Mouse (Mus musculus): Measurements from ENCODE around the gene Rimkla. TPM values are rescaled to one million over a fixed set of nuclear protein-coding genes. Genes with fewer than 3 reads are reported as not detected.
"Not testable (repeated sequence)": the region's sequence is repeated elsewhere in the genome, so short reads cannot be mapped to it uniquely, and the experiment has no call there.

Rimkla gene
- 2.2 and 2.7 TPM in 2 replicates for polyA plus RNA-seq (2014; fragmentation: Nextera tagmentation; extraction: Ambion mirVana)

DNA sequence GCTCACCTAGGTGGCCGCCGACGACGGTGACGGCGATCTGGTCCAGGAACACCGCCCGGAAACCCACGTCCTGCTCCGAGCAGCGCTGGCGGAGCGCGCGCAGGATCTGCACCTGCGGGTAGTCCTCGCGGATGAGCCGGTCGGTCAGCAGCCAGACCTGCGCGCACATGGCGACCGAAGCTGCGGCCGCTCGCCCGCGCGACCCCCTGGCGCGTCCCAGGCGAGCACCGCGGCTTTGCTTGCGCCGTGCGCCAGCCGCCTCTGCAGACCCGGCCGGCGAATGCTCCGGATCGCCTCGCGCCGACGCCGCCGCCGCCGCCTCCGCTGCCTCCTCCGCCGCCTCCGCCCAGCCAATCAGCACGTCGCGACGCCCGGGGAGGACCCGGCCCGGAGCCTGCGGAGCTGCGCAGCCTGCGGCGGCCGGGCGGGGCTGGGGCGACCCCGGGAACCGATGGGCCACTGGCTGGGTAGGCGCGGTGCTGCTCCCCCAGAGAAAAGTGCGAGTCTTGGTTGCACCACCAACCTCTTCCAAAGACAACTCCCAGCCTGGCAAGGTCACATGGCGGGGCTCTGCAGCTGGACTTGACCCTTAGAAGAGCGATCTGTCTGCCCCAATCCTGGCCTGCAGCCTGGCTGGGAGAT is at the start of gene Rimkla:
TSS of gene Rimkla (minus strand) at position 338 of the 642 bp plus-strand sequence.
- Histone ChIP-seq H3K4me3 (ENCODE audit: low read depth, low read length) (peak within 1 kb of the TSS; percentile 55), H3K4me1 (ENCODE audit: control insufficient read depth, insufficient read depth, low read length) (no peaks in the 10 kb centered on the region), H3K27ac (replicated peaks; ENCODE audit: low read depth, low read length) (no peak within 1 kb of the TSS), H3K4me2 (ENCODE audit: low read depth, low read length) (peak within 1 kb of the TSS; percentile 94), H3K27me3 (ENCODE audit: control insufficient read depth, insufficient read depth, low read length) (peaks cover 8% of the 10 kb centered on the region), H3K9ac (replicated peaks; ENCODE audit: low read length) (peak within 1 kb of the TSS; percentile 57), H3K36me3 (replicated peaks; ENCODE audit: control insufficient read depth, insufficient read depth, low read depth, low read length) (no peaks in the 10 kb centered on the region), H3K9me3 (replicated peaks; ENCODE audit: control insufficient read depth, low read length) (no peaks in the 10 kb centered on the region)
- peak; percentile 72 for DNase-seq (ENCODE audit: low spot score)
- WGBS, result under 1% methylated on average over 61 of the region's 77 CpGs
- ATAC-seq (replicated peaks; ENCODE audit: insufficient number of reproducible peaks, low FRiP score, low TSS enrichment, low read depth), result peak; percentile 88

DNA sequence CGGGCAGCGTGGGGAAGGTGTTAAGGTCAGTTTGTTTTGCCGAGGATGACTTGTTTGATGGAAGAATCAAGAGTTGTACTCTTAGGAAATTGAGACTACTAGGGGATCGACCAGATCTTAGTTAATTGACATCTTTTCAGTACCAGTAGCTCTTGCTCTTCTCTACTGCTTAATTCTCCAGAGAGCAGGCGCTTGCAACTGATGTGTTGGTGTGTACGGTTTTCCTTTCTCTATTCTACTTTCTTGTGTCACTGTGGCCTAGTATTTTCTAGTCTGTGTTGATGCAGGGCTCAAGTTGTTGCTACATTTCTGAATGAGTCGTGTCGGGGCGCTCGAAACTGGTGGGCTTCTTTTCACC is 48.1 kb upstream of the Rimkla start:
- no peak for DNase-seq (ENCODE audit: low spot score)
- ATAC-seq (replicated peaks; ENCODE audit: insufficient number of reproducible peaks, low FRiP score, low TSS enrichment, low read depth), result no peak
- 5% methylated on average over 10 of the region's 10 CpGs for WGBS

DNA sequence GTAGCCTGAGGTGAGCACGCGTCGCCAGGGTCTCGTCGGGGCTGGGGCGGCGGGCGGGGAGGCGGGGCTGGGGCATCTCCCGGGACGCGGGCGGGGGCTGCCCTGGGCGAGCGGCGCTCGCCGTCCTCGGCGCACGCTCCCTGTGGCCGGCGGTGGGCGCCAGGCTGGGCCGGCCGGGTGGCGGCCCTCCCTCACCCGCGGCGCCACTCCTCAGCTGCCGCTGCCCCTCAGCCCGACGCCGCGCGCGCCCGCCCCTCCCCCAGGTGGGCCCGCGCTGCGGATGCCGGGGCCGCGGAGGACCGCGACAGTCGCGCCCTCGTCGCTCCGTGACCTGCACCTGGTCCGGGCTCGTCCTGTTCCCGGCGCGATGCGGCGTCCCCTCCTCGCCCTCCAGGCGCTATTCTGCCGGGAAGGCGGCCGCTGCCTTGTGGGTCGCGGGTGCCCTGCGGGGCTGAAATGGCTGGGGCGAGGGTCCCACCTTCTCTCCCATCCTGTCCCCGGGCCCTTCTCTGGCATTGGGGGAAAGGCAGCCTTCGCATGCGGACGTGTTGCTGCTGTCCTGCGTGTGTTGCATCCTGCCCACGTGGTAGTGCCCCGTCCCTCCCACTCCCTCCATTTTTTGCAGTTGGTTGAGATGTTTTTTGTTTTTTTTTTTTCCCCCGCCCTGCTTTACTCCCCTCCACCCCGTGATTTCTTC is 47.6 kb upstream of the Rimkla start:
- Histone ChIP-seq H3K9me3 (replicated peaks; ENCODE audit: control insufficient read depth, low read length) (no peaks in the 10 kb centered on the region), H3K9ac (replicated peaks; ENCODE audit: low read length) (peak overlapping the region; percentile 87), H3K4me2 (ENCODE audit: low read depth, low read length) (peak overlapping the region; percentile 74), H3K4me1 (ENCODE audit: control insufficient read depth, insufficient read depth, low read length) (no peaks in the 10 kb centered on the region; the same call in 1 of the 2 replicates), H3K27ac (replicated peaks; ENCODE audit: low read depth, low read length) (peak overlapping the region; percentile 95), H3K4me3 (ENCODE audit: low read depth, low read length) (peak overlapping the region; percentile 97), H3K36me3 (replicated peaks; ENCODE audit: control insufficient read depth, insufficient read depth, low read depth, low read length) (no peaks in the 10 kb centered on the region), H3K27me3 (ENCODE audit: control insufficient read depth, insufficient read depth, low read length) (no peaks in the 10 kb centered on the region)
- under 1% methylated on average over 45 of the region's 76 CpGs for WGBS
- DNase-seq (ENCODE audit: low spot score) (peak; percentile 59), ATAC-seq (replicated peaks; ENCODE audit: insufficient number of reproducible peaks, low FRiP score, low TSS enrichment, low read depth) (peak; percentile 42)

More for the DNA sequence above, 48.1 kb upstream of the Rimkla start:
- Histone ChIP-seq H3K4me2 (ENCODE audit: low read depth, low read length) (peak overlapping the region; percentile 74), H3K4me1 (ENCODE audit: control insufficient read depth, insufficient read depth, low read length) (no peaks in the 10 kb centered on the region; the same call in 1 of the 2 replicates), H3K27me3 (ENCODE audit: control insufficient read depth, insufficient read depth, low read length) (no peaks in the 10 kb centered on the region), H3K27ac (replicated peaks; ENCODE audit: low read depth, low read length) (peak overlapping the region; percentile 95; the same call in 1 of the 2 replicates), H3K9ac (replicated peaks; ENCODE audit: low read length) (peak overlapping the region; percentile 87), H3K36me3 (replicated peaks; ENCODE audit: control insufficient read depth, insufficient read depth, low read depth, low read length) (no peaks in the 10 kb centered on the region), H3K9me3 (replicated peaks; ENCODE audit: control insufficient read depth, low read length) (no peaks in the 10 kb centered on the region), H3K4me3 (ENCODE audit: low read depth, low read length) (peak overlapping the region; percentile 97)

DNA sequence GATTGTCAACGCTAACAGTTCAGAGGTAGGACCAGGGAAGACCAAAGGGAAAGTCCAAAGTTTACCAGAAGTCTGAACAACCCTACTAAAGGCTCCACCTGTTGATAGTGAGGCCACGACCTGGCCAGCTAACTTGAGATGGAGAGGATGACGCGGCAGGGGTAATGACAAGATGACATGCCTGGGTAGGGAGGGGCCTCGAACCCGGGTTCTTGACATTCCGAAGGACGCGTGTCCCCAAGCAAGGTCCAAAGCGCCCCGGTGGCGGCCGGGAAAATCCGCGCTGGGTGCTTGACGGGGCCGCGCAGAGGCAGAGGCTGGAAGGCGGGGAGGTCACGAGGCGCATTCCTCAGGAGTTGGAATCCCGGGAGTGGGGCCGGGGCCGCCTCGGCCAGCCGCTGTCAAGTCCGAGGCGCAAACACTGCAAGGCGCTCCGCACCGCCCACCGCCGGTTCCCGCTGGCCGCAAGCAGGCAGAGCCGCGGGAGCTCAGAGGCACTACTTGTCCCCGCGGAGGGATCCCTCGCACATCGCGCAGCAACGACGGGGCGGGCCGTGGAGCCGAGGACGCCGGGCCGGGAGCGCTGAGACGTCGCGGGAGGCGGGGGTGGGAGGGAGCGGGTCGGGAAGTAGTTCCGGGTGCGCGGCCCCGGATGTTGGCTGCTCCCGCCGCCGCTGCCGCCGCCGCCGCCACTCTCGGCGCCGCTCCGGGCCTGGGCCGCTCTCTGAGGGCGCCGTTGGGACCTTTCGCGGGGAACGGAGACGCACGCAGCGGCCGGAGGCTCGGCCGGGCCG is 46.8 kb upstream of the Rimkla start, which contains the start of gene Frg2f1:
TSS of gene Frg2f1 (minus strand) at position 499 of the 794 bp plus-strand sequence.
- peak within 1 kb of the TSS; percentile 95 for H3K27ac ChIP-seq (replicated peaks; ENCODE audit: low read depth, low read length)
- H3K4me2 ChIP-seq (ENCODE audit: low read depth, low read length), result peak within 1 kb of the TSS; percentile 74
- peak within 1 kb of the TSS; percentile 87 for H3K9ac ChIP-seq (replicated peaks; ENCODE audit: low read length)
- H3K9me3 ChIP-seq (replicated peaks; ENCODE audit: control insufficient read depth, low read length), result no peaks in the 10 kb centered on the region
- H3K4me3 ChIP-seq (ENCODE audit: low read depth, low read length), result peak within 1 kb of the TSS; percentile 97
- peak; percentile 93 for DNase-seq (ENCODE audit: low spot score)
- no peaks in the 10 kb centered on the region for H3K36me3 ChIP-seq (replicated peaks; ENCODE audit: control insufficient read depth, insufficient read depth, low read depth, low read length)
- under 1% methylated on average over 59 of the region's 85 CpGs for WGBS
- H3K4me1 ChIP-seq (ENCODE audit: control insufficient read depth, insufficient read depth, low read length), result no peaks in the 10 kb centered on the region; the same call in 1 of the 2 replicates
- no peaks in the 10 kb centered on the region for H3K27me3 ChIP-seq (ENCODE audit: control insufficient read depth, insufficient read depth, low read length)
- peak; percentile 87 for ATAC-seq (replicated peaks; ENCODE audit: insufficient number of reproducible peaks, low FRiP score, low TSS enrichment, low read depth)

DNA sequence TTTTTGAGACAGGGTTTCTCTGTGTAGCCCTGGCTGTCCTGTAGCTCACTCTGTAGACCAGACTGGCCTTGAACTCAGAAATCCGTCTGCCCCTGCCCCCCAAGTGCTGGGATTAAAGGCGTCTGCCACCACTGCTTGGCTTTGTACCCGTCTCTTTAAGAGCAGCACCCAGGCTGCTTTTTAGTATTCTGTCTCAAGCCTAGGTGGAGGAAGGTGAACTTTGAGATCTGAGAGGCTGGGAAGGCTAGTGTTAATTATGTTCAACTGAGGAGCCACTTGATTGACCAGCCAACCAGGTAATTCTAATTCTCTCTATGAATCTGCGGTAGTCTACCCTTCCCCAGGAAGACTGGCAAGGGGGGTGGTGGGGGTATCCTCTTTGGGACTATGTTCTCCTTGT is 45.0 kb upstream of the Rimkla start:
- no peak for ATAC-seq (replicated peaks; ENCODE audit: insufficient number of reproducible peaks, low FRiP score, low TSS enrichment, low read depth)
- WGBS, result 72% methylated on average over 4 of the region's 4 CpGs

DNA sequence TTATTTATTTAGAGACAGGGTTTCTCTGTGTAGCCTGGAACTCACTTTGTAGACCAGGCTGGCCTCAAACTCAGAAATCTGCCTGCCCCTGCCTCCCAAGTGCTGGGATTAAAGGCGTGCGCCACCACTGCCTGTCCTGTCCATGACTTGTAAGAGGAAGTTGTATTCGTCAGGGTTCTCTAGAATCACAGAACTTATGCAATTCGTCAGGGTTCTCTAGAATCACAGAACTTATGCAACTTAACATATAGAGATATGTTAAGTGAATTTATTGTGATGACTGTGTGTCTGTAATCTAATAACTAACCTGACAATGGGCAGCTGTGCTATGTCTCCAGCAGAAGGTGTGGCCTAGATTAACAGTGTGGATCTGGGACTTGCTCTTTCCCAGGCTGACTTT is 44.2 kb upstream of the Rimkla start, which contains the start of gene Foxj3:
TSS of gene Foxj3 (plus strand) at position 390 of the 400 bp plus-strand sequence.
- ATAC-seq (replicated peaks; ENCODE audit: insufficient number of reproducible peaks, low FRiP score, low TSS enrichment, low read depth); H3K27me3 ChIP-seq (ENCODE audit: control insufficient read depth, insufficient read depth, low read length); H3K4me3 ChIP-seq (ENCODE audit: low read depth, low read length); H3K9me3 ChIP-seq (replicated peaks; ENCODE audit: control insufficient read depth, low read length); H3K36me3 ChIP-seq (replicated peaks; ENCODE audit: control insufficient read depth, insufficient read depth, low read depth, low read length); DNase-seq (ENCODE audit: low spot score); H3K9ac ChIP-seq (replicated peaks; ENCODE audit: low read length); H3K4me2 ChIP-seq (ENCODE audit: low read depth, low read length); H3K27ac ChIP-seq (replicated peaks; ENCODE audit: low read depth, low read length); H3K4me1 ChIP-seq (ENCODE audit: control insufficient read depth, insufficient read depth, low read length): not testable (repeated sequence)
- whole genome bisulfite sequencing, result 93% methylated on average over 4 of the region's 4 CpGs

More for the DNA sequence above, 45.0 kb upstream of the Rimkla start:
- Histone ChIP-seq H3K4me3 (ENCODE audit: low read depth, low read length) (no peak overlapping the region), H3K9ac (replicated peaks; ENCODE audit: low read length) (no peak overlapping the region), H3K4me1 (ENCODE audit: control insufficient read depth, insufficient read depth, low read length) (no peaks in the 10 kb centered on the region; the same call in 1 of the 2 replicates), H3K4me2 (ENCODE audit: low read depth, low read length) (no peak overlapping the region), H3K27me3 (ENCODE audit: control insufficient read depth, insufficient read depth, low read length) (no peaks in the 10 kb centered on the region), H3K36me3 (replicated peaks; ENCODE audit: control insufficient read depth, insufficient read depth, low read depth, low read length) (no peaks in the 10 kb centered on the region), H3K9me3 (replicated peaks; ENCODE audit: control insufficient read depth, low read length) (no peaks in the 10 kb centered on the region), H3K27ac (replicated peaks; ENCODE audit: low read depth, low read length) (no peak overlapping the region)
- no peak for DNase-seq (ENCODE audit: low spot score)

DNA sequence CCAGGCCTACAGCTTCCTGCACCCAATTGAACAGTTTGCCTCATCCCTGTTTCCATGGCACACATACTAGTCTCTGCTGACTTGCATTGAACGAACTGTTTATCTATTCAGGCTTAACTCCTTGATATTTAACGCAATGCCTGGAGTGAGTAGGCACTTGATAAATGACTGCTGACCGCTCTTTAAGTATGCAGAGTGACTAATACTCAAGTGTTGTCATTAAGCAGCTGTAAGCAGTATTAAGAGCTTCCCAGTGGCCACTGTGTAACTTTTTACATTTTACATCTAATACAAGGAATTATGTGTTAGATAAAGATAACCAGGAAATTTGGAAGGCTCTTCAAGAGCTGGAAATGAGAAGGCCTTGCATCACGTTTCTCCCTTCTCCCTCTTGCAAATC is 42.7 kb upstream of the Rimkla start:
- ATAC-seq (replicated peaks; ENCODE audit: insufficient number of reproducible peaks, low FRiP score, low TSS enrichment, low read depth), result no peak
- Histone ChIP-seq H3K36me3 (replicated peaks; ENCODE audit: control insufficient read depth, insufficient read depth, low read depth, low read length) (no peaks in the 10 kb centered on the region), H3K4me3 (ENCODE audit: low read depth, low read length) (no peak overlapping the region), H3K4me1 (ENCODE audit: control insufficient read depth, insufficient read depth, low read length) (no peaks in the 10 kb centered on the region; the same call in 1 of the 2 replicates), H3K9ac (replicated peaks; ENCODE audit: low read length) (no peak overlapping the region), H3K9me3 (replicated peaks; ENCODE audit: control insufficient read depth, low read length) (no peaks in the 10 kb centered on the region), H3K27me3 (ENCODE audit: control insufficient read depth, insufficient read depth, low read length) (no peaks in the 10 kb centered on the region), H3K4me2 (ENCODE audit: low read depth, low read length) (no peak overlapping the region), H3K27ac (replicated peaks; ENCODE audit: low read depth, low read length) (no peak overlapping the region)
- WGBS, result 72% methylated on average over 4 of the region's 4 CpGs
- no peak for DNase-seq (ENCODE audit: low spot score)
